Mouse (Mus musculus) lung, adult 2 months (tissue): Measurements from ENCODE around the gene Mbd5.

ENCODE experiments used
- CTCF ChIP-seq: fragments of 200-500 bp; IDR thresholded peaks from 2 replicates; pipeline ENCODE4 v1.5.1; 2011; ENCODE audit warnings: mild to moderate bottlenecking, low read length, control low read depth; ENCODE audit not compliant: insufficient read depth
- POLR2A ChIP-seq: fragments of 200-500 bp; IDR thresholded peaks from 2 replicates; pipeline ENCODE4 v1.6.1; 2011; ENCODE audit warnings: low read depth, mild to moderate bottlenecking, control low read depth, low read length, borderline replicate concordance; ENCODE audit errors: extremely low read depth

DNA sequence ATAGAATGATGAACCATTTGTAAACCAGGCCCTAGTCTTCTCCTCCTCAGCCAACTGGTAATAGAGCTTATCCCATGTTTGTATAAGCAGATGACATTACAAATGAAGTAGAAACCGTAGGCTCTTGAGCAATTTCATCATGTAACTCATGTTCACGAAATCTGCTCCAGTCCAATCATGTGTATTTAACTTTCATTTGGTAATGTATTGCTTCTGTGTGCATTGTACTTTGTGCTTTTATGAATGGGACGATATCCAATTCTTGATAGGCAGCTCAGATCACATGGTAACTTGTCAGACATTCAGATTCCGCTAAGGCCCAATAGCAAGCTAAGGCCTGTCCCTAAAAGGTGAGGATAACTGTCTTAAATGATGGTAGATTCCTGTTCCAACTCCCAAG is 141.5 kb downstream of the Mbd5 start:
- TF ChIP-seq CTCF (no peak), POLR2A (no peak)
